Mouse (Mus musculus) small intestine, adult 2 months (tissue): ENCODE measurements at regions not wholly inside any gene's neighbourhood (a gene's known extent, or its start where the extent isn't known, plus 50 kb on each side); places are given as distances from the start of the nearest gene placed in this dataset.

Experiments used
- CTCF ChIP-seq: fragments of 200-500 bp; IDR thresholded peaks from 2 replicates; pipeline ENCODE4 v1.5.1; 2012; ENCODE audit warnings: low read depth, mild to moderate bottlenecking, control low read depth, inconsistent platforms, low read length, moderate library complexity, mixed read lengths; ENCODE audit not compliant: insufficient replicate concordance, insufficient read length; ENCODE audit errors: extremely low read depth
- POLR2A ChIP-seq: fragments of 200-500 bp; IDR thresholded peaks from 2 replicates; pipeline ENCODE4 v1.6.1; 2012; ENCODE audit warnings: low read depth, mild to moderate bottlenecking, control low read depth, inconsistent platforms, low read length, moderate library complexity

- TF ChIP-seq POLR2A: no peak
- no peak for TF ChIP-seq CTCF
Observed at GRCm38 (mm10) chr3:133744552-133745118, 199.7 kb upstream of the Tet2 start.
